Mouse (Mus musculus): ENCODE results near the gene 1700017N19Rik.
"Not testable (repeated sequence)": the region's sequence is repeated elsewhere in the genome, so short reads cannot be mapped to it uniquely, and the experiment has no call there.

The 1700017N19Rik gene

GRCm38 (mm10) chr10:100590323-100590722 is at the start of gene 1700017N19Rik, which contains the start of gene 4930430F08Rik:
TSS of gene 1700017N19Rik (plus strand) at chr10:100590484.
TSS of gene 4930430F08Rik (minus strand) at chr10:100590423.
- DNase-seq: no peak

GRCm38 (mm10) chr10:100556566-100557175 is 33.6 kb upstream of the 1700017N19Rik start:
- DNase-seq: no peak

DNA sequence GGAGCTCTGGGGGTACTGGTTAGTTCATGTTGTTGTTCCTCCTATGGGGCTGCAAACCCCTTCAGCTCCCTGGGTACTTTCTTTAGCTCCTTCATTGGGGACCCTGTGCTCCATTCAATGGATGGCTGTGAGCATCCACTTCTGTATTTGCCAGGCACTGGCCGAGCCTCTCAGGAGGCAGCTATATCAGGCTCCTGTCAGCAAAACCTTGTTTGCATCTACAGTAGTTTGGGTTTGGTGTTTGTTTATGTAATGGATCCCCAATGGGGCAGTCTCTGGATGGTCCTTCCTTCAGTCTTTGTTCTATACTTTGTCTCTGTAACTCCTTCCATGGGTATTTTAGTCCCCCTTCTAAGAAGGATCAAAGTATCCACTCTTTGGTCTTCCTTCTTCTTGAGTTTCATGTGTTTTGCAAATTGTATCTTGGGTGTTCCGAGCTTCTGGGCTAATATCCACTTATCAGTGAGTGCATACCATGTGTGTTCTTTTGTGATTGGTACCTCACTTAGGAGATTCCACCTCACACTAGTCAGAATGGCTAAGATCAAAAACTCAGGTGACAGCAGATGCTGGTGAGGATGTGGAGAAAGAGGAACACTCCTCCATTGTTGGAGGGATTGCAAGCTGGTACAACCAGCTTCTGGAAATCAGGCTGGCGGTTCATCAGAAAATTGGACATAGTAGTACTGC is 29.9 kb upstream of the 1700017N19Rik start:
- DNase-seq: not testable (repeated sequence)

GRCm38 (mm10) chr10:100564112-100564511 is 26.2 kb upstream of the 1700017N19Rik start:
- DNase-seq: no peak

DNA sequence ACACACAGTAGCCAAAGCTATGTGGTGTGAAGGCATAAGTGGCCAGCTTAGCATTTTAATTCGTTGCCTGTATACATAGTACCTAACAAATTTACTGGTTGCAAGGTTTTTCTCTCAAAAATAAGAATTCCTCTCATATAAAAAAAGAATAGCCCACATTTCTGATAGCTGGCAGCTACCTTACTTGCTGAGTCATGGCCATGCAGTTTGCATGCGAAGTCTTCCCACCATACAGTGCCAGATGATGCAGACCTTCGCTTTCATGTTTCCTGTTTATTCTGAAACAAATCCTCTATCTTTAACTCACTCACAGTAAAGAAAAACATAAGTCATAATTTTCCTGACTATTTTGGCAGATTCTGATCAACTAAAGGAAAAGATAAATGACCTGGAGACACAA is 18.6 kb upstream of the 1700017N19Rik start:
- DNase-seq: no peak

DNA sequence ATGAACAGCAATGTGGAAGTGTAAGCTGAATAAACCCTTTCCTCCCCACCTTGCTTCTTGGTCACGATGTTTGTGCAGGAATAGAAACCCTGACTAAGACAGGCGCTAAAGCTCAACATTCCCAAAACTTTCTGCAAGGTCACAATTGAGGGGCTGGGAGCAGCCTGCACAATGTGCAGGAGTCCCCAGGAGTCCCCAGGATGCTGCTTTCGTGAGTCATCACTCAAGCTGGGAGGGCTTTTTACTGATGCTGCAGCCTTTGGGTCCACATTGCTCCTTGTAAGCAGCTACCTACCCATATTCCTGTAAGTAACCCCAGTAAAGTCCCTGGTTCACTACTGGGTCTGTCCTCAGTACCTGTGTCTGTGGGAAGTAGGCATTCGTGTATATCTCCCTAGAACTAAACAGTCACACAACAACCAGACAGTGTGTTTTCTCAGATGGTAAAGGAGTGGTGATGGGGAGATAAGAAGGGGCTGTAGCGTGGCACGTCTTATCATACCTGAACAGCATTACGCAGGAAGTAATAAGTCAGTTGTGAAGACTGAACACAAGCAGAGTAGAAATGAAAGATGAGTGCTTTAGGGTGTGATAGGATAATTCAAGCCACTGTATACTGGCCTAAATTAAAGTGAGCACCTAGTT is 15.7 kb upstream of the 1700017N19Rik start:
- DNase-seq: no peak

DNA sequence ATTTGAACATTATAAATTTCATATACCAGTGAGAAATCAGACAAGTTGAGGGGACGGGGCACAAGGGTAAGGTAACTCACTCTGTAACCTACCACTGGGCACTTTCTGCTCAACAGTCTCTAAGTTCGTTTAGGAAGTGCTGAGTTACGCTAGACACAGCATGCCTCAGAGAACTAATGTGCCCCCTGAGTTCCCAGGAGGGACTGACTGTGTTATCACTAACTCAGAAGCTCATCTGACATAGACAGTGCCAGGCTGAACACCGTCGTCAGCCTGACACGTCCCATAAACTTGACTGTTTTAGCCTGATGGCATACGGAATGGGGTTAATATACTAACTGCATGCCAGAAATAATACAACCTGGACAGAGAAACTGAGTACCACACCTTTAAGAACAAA is 15.0 kb upstream of the 1700017N19Rik start:
- DNase-seq: no peak

GRCm38 (mm10) chr10:100584178-100584577 is 6.1 kb upstream of the 1700017N19Rik start:
- no peak for DNase-seq

DNA sequence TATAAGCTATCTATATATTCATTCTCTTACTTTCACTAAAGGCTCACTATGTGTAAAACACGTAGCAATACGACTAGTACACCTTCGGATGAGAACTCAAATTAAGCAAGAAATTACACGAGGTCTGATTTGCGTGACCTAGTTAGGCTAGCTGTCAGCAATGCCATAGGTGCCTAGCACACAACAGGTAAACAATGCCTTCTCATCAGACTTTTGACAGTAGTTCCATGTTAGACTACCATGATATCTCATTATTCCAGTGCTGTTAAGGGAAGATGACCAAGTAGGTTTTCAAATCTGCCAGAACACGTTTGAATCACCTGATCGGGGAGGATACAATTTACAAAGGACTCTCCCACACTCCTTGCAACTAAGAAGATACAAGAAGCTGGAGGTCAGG is 1.8 kb upstream of the 1700017N19Rik start:
- no peak for DNase-seq

- peak; percentile 92 for DNase-seq
These were observed 1.3 kb upstream of the 1700017N19Rik start for GRCm38 (mm10) chr10:100588932-100589388.

DNA sequence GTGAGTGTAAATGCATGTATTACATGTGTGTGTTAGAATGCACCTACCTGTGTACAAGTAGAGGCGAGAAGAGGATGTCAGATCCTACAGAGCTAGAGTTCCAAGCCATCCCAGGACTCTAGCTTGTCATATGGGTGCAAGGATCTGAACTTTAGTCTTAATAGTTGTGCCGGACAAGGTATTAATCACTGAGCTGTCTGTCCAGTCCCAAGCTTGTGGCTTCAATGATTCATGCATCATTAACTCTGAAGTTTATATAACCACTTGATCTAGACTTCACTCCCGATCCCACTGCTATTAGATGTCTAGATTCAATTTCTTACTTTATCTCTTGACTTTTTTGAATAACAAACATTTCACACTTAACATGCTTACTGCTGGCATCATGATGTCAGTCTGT is 8.1 kb downstream of the 1700017N19Rik start:
- no peak for DNase-seq

DNA sequence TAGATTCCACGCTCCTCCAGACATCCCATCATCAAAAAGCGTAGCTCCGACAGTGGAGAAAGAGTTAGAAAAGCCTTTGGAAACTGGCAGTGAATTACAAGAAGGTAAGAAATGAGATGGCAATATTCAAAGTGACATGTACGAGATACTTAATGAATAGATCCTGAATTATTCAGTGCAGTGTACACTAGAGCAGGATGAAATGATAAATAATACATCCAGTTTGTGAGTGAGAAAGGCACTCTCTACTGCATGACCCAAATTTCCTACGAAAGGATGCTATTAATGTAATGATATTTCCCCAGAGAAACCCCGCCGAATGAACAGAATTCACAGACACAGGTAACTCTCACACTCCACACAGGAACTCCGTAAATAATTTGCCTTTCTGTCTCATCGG is 13.2 kb downstream of the 1700017N19Rik start:
- DNase-seq: peak; percentile 35

GRCm38 (mm10) chr10:100604254-100604653 is 14.0 kb downstream of the 1700017N19Rik start:
- peak; percentile 36 for DNase-seq

GRCm38 (mm10) chr10:100617233-100617903 is 27.1 kb downstream of the 1700017N19Rik start:
- no peak for DNase-seq

- DNase-seq: no peak
These were observed 29.2 kb downstream of the 1700017N19Rik start for GRCm38 (mm10) chr10:100619474-100619873.

DNA sequence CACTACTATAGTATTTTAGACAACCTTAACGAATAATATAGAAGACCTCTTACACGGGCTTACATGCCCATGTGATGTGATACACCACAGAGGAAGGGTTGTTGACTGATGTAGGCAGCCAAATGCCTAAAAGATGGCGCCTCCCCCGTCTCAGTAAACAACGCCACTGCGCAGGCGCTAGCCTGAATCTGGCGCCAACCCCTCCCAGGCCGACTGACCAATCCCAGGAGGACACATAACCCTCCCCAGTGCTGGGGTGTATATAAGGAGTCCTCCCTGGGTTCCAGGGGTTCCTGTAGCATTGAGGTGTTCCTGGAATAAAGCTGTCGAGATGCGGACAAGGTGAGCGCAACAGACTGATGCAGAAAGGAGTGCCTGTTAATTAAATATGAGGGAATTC is 29.8 kb downstream of the 1700017N19Rik start:
- DNase-seq: no peak

GRCm38 (mm10) chr10:100622494-100622893 is 32.2 kb downstream of the 1700017N19Rik start:
- DNase-seq: no peak

- peak; percentile 79 for DNase-seq
These were observed 39.6 kb downstream of the 1700017N19Rik start for GRCm38 (mm10) chr10:100629762-100630438.

DNA sequence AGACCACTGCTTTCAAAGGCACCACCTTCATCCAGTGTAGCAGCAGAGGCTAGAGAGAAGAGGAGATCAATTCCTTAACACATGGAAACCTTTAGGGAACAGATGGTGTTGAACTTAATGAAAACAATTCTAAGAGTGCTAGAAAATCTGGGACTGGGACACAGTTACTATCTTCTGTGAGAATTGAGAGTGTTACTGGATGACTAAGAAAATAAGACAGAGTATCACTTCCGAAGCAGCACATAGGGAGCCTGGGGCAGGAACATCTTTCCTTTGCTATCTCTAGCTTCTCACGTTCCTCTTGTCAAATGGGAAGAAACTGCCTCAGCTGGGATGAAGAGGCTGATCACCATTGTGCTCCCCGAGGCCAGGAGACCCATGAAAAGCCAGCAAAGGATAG is 52.6 kb downstream of the 1700017N19Rik start:
- DNase-seq: no peak

DNA sequence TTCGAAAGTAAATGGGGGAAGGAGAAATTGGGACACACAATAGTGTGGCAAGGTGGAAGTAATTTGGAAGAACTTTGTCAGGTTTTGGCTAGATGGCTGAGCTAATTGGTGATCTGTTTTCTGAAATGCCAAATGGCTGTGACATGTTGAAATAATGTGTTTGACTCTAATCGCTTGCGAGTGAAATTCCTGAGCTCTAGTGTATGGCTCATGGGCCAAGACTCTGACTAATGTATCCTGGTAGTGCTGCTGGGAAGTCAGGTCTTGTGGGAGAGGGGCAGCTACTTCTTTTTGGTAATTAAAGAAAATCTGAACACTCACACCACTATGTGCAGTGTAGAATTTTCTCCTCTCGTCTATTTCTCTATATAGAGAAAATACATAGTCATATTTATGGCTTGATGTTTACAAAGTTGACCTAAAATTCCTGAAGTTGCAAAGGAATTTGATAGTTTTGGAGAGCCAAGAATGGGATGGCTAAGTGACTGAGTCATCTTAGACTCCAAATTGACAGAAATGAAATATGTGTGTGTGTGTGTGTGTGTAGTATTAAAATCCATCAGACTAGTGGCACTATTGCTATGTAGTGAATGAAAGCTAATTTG is 55.1 kb downstream of the 1700017N19Rik start:
- peak; percentile 6 for DNase-seq

DNA sequence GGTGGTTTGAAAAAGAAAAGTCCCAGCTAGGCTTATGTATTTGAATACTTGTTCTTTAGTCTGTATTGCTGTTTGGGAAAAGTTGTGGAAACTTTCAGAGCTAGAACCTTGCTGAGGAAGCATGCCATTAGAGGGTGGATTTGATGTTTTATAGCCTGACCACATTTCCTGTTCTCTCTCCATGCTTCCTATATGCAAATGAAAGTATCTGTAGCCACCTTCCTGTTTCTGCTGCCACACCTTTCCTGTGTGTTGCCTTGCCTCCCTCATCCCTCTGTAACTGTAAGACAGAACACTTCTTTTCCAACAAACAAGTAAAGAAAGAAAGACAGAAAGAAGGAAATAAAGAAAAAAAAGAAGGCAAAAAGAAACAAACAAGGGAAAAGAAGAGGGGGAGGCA is 63.9 kb downstream of the 1700017N19Rik start:
- DNase-seq: no peak

DNA sequence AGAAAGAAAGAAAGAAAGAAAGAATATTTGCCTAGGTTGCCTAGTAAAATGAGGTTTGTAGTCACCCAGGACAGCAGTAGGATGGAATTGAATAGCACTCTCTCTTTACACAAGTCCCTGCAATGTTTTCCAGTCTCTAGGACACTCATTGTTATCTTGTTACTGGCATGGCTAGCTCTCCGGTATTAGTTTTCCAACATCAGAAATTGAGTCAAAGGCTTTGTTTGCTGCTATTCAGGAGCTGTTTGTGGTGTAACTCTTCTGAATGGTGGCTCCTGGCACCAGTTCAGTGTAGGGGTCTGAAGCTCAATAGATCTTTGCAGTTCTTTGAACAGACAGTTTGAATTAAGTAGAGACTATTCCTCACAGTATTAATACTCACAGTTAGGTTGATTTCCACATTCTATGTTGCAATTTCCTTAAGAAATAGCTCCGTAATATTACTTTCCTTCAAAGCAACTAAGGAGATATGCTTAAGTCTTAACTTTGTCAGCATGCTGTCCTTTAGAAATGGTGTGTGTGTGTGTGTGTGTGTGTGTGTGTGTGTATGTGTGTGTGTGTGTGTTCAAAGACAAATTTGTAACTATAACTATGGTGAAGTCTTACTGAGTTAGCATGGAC is 71.8 kb downstream of the 1700017N19Rik start:
- DNase-seq: no peak
